Mouse (Mus musculus) CD8-positive naive resting alpha-beta T cell, adult 2 months (primary cell): Measurements from ENCODE around the gene Chchd1.
A peak's percentile ranks its signal among the peaks of the same experiment; 100 is the strongest.

Experiments used
- DNase-seq, 2 experiments: peaks; one replicate each; pipeline ENCODE4 v3.0.0; 2022; ENCODE audit warnings: low read depth in 2 of 2, low spot score in 2 of 2

The Chchd1 gene

DNA sequence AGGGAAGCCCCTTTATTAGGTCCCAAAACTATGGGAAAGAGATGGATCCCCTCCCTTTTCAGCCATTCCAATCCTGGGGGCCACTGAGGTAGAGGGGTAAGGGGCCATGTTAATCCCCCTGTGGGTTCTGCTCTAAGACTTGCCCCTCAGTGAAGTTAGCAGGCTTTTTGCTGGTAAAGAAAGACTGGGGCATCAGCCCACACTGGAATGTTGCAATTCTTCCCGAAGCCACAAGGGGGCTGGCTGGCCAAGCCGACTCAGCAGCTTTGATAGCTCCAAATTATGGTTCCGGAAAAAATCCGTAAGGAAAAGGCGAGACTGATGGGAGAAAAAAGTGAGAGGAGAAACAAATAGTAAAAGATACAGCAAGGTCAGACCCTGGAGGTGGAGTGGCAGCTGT lies 21.2 kb downstream of the Chchd1 start:
- DNase-seq: peak; percentile 22 to 45

DNA sequence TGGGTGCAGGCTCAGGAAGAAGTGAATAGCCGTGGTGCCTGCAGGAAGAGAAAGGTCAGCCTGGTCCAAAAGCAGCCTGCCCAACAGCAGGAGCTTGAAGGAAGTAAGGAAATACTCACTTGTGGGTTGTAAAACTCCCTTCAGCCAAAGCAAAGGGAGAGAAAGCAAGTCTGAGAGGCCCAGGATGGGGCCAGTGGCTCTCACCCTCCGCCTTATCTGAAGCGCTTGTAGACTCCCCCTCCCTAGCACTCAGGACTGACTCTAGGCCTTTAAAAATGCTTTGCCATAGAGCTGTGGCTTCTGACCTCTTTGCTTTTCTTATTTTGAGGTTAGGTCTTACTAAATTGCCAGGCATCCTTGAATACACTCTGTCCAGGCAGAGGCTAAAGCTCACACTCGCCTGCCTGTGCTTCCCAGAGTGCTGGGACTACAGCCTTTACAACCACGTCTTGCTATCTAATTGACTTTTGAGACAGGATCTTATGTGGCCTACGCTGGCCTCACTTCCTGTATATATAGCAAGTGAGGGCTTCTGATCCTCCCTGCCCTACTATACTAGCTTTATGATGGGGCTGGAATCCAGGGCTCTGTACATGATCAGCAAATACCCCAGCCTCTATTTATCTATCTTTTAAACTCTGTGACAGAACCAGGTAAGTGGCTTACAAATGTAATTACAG lies 23.0 kb downstream of the Chchd1 start:
- no peak for DNase-seq

DNA sequence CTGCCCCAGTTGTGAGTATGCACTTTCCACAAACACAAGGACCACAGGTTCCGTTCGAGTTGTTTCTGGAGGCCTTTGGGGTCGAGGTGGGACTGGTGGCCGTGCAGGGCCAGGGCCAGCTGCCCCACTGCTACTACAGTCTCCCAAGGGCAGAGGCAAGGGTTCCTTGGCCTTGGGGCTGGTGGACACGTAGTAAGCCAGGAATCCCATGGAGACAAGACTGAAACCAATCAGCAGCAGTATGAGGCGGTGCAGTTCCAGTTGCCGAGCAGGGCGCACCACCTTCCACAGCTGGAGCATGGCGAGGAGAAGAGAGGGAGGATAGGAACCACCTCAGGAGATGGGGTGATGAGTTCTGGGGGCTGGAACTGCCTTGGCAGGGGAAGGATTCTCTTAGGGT lies 27.1 kb downstream of the Chchd1 start:
- no peak for DNase-seq

DNA sequence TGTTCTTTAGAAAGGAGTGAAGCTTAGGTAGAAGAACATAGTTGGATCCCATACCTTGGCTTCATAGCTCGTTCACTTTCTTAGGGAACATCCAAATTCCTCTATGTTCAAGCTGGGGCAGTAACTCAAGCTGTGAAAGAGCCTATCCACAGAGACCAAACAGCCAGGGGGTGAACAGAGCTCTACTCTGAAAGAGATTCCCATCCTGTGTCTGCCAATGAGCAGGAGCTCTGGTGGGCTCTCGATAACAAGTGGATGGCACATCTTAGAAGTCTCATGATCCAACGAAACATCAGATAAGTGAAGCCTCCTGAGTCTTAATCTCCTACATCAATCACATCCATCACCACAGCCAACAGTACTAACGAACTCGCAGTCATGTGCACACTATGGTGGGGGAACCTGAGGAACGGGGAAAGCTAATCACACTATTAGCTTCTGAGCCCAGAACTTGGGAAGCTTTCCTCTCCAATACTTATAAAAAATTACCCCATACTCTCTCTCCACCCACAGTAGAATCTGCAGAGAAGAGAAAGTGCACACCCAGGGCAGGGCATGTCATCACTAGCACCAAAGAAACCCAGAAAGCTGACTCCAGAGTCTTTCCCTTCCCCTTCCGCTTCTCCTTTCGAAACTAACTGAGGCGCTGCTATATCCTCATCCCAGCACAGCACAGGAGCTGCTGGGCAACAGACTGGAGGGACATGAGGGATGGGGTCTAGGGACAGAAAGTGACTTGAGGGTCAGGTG lies 28.2 kb downstream of the Chchd1 start:
- DNase-seq: no peak

DNA sequence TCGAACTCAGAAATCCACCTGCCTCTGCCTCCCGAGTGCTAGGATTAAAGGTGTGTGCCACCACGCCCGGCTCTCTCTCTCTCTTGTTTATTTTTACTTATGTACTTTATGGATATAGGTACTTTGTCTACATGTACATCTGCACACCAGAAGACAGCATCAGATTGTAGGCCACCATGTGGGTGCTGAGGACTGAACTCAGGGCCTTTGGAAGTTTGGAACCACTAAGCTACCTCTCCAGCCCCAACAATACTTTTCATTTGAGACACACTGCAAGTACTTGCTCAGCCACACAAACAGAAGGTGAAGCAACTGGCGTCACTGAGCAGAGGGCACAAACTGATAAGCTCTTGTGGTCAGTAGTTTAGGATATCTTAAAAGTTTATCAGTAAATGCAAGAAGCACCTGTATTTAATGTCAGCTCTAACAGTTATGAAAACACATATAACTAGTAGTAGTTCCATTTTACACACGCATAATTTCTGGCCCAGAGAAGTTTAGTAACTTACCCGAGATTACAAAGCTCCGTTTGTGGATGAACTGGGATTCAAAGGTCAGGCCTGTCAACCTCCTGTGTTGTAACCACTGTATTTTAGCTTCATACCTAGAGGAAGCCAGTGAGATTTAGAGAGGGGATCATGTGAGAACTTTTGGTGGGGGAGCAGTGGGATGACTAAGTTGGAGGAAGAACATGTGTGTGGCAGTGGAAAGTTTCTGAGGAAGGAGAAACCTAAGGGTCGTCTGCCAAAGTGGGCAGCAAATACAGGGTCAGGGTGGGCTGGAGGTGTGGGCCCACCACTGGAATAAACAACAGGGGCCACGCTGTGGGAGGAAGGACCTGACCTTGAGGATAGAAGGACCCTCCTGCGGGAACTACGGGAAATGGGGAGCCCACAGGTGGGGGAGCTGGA lies 30.5 kb downstream of the Chchd1 start:
- no peak for DNase-seq

DNA sequence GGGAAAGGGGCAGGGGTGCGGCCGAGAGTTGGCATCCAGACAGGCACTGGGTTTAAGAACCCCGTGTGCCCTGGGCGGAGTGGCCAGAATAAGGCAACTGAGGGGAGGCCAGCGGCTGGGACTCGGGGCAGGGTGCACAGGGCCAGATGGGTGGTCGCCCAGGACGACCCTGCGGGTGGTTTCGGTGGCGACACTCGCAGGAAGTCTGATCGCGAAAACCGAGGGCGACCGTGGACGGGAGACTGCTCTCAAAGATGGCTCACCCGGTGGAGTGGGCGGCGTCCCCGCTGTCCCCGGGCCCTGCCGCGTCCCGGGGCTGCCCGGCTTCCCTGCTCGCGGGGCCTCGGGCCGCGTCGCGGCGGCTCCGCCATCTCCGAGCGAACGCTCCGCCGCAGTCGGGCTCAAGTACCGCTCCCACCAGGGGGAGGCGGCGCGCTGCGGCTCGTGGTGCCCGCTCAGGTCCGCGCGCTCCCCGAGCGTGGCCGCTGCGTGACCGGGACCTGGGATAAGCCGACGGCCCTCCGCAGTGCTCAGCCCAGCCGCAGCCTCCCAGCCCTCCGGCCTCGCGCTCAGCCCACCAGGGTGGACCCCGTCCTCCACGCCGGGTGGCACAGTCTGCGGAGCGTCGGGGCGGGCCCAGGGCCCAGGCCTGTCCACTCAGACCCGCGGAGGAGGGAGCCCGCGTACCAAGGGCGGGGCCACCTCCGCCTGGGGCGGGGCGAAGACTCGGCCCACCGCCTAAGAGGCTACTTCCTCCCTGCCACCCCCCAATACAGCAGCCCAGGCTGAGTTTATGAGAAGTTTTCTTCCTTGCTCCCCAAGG lies 31.4 kb downstream of the Chchd1 start, which contains the start of gene Ndst2:
Gene Ndst2, minus strand, starts transcription at position 611 of the 823 bp plus-strand sequence.
- DNase-seq: peak; percentile 67 to 76

DNA sequence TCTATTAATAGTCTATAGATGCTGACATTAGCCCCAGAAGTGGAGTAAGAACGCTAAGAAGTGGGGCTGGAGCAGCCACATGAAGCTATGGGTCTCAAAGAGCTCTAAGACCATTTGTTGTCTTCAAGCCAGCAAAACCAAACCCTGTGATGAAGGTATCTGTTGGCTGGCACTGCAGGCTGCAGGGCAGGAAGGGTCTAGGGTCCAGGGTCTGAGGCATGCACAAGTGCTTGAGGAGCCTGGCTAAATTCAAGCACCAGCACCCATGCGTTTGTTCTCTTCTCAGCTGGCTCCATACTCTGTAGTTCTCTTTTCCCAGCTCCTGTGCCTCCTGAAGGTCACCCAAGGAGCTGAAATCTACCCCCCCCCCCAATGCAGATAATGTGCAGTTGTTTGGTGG lies 32.2 kb downstream of the Chchd1 start:
- no peak for DNase-seq

DNA sequence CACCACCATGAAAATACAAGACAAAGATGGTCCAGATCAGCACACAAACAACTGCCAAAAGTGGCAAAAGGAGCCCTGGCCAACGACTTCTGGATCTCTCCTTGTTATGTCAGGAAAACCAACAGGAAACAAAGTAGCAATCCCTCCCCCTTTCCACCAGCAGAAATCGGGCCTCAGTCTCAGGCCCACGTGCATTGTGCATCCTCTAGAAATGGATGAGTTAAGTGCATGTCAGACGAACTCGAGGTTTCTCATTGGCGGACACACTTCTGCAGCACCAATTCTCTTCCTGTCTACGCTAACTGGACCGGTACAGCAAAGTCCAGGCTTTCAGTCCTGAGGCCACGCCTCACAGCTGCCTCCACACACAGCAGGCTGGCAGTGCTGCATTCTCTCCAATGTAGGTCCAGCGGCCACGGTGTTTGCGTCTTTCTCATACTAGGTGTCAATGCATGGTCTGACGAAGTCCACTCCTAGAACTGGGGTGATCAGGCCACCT lies 33.1 kb downstream of the Chchd1 start:
- DNase-seq: no peak

DNA sequence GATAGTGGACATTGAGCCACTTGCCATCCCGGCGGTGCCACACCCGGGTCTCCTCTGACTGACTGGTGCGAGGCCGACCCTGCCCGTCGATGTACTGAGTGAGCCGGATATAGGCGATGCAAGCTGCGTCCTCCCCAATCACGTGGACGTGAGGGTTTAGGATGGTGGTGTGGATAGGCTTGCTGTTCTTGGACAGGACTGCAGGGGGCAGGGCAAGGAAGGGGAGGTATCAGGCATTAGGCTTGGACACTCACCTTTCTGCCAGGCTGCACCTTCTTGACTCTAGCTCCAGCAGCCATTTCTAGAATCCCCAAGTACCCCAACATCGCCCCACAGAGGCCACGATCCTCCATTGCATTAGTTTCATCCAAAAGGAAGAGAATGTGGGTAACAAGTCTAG lies 34.5 kb downstream of the Chchd1 start:
- DNase-seq: peak in 1 of 2 experiments; percentile 19

DNA sequence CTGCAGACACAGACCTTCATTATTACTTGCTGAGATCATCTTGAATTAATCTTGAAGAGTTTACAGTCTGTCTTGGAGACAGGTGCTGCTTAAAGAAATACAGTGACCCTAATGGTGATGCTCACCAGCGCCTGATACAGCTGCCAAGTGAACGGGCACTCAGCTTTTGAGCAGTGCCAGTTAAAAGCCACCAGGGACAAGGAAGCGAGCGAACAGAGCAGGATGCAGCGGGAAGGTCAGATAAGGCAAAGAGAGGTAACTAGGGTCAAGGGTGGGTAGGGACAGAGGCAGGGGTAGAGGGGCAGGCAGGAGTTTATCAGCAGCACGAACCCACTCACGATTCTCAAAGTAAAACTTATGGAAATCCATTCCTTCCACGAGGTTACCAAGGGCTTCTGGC lies 35.7 kb downstream of the Chchd1 start:
- DNase-seq: no peak

DNA sequence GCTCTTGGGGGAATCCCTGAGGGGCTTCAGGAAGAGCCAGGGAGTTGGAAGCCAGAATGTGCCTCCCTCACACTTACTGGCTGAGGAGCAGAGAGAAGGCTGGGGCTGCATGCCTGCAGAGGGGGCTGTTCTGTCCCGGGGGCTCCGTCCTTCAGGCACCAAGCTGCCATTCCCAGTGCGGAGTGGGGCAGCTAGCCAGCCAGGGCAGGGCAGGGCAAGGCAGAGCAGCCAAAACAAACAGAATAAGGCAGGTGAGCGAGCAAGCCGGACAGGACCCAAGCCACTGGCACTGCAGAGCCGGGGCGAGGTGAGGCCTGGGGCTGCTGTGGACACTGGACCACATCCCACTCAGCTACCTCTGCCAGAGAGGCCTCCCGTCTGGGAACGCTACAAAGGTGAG lies 38.5 kb downstream of the Chchd1 start:
- DNase-seq: no peak

DNA sequence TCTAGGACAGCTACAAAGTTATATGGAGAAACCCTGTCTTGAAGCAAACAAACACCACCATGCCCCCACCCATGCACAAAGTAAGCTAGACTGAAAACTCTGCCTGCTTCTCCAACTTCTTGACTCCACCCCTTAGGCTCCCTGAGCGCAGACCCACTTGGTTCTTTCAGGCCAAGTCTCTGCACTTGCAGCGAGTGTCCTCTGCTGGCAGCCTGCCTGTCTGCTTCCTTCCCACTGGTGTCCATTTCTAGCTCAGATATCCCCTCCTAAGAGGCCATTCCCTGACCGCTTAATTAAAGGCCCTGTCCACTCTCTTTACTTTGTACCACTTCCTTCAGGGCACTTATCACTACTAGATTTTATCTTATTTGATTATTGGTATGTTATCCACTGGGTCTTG lies 40.8 kb downstream of the Chchd1 start:
- DNase-seq: no peak

DNA sequence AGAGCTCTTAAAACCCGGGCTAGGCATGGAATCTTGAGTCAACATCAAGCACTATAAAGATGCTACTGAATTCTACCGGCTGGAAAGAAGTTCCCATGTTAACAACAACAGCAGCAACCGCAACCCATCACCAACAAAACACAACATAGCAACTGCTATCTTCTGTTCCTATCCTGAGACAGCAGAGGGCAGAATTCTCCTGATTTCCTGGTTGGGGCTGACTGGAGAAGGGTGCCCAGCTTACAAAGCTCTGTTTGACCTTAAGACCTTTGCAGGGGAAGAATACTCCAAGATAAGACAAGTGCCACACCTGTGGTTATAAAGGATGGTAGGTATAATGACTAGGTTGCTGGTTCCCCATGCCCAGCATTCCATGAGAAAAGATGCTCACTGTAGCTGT lies 44.1 kb downstream of the Chchd1 start:
- DNase-seq: no peak

DNA sequence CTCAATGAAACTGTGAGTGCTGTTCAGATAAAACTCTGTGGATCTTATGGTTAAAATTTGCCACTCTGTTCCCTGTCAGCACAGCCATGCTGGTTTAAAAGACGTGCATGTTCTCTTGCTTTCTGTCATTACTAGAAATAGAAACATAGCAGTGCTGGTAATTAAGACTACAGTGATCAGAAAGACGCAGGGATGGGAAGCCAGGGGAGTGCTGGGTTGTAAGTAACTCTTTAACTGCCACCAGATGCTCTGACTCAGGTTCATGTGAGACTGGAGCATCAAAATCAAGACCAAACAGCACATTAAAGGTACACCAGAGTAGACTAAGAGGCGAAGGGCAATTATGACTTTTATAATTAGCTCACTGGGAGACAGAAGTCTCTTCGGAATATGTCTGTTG lies 45.6 kb downstream of the Chchd1 start:
- DNase-seq: no peak

DNA sequence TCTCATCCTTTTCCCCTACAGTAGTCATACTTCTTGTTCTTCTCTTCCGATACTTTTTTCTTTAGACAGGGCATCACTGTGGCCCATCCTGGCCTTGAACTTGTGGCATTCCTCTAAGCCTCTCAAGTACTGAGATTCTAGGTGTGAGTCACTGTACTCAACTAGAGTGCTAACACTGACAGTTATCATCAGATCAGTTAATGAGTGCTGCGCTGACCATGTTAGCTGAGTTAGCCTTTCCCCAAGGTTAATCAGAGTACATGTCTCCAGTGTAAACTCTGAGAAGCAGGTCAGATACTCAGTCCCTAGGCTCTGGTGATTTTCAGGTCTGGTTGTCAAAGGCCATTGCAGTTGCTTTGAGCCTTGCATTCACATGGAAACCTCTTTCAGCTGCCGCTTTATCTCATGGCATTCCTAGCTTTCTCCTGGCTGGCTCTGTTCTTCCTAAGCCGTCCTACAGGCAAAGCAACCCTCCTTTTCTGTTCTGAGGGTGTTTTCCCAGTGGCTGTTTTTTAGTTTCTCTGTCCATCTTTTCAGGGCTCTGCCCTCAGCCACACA lies 46.8 kb downstream of the Chchd1 start:
- DNase-seq: no peak

DNA sequence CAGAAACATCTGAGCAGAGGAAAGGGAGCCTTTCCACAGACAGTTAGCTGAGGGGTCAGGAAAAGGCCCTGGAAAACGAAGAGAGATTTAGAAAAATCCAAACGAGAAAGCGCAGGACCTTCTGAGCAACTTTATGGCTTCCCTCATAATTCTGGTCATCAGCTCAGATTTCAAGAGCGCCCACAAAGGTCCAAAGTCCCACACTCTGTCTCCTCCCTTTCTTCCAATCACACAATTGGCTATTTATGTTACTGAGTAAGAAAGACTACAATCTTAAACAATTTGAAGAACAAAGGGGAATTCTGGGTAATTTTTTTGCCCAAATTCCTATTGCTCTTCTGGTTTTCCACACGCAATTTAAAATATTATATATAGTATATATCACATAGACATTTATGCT lies 47.7 kb downstream of the Chchd1 start:
- no peak for DNase-seq

DNA sequence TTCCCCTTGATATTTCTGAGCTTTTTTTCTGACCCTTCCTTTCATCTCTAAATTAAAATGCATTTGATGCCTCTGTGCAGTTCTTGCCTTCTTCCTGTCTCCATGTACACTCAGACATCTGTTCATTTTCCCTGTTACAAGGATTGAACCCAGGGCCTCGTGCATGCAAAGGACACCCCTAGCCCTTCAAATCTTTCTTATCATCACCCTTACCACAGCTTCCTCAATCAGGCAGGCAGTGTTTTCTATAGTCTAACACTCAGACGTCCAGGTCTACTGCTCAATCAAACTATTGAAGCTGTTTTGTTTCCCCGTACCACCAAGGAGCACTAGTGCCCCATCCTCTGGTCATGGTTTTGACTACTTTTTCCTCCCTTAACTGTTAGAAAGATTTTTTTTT lies 51.0 kb downstream of the Chchd1 start:
- no peak for DNase-seq
